Mouse (Mus musculus): ENCODE data around the gene Lpar5. TPM values are rescaled to one million over a fixed set of nuclear protein-coding genes. Genes with fewer than 3 reads are reported as not detected.
A peak's percentile ranks its signal among the peaks of the same experiment; 100 is the strongest.

Lpar5 gene
- total RNA-seq, 1 experiment from 2014 or later, result 3.6 TPM

DNA sequence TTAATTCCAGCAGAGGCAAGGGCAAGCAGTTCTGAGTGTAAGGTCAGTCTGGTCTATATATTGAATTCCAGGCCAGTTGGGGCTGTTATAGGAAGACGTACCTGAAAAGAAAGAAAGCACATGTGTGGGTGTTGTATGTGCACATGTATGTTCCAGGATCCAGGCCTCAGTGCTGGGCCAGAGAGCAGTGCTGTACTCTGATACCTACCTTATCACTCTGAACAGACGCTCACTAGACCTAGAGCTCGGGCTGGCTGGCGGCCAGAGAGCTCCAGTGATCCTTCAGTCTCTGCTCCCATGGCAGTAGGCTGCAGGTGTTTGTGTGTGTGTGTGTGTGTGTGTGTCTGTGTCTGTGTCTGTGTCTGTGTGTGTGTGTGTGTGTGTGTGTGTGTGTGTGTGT lies 36.5 kb downstream of the Lpar5 start:
- no peak for ATAC-seq (replicated peaks; ENCODE audit: insufficient number of reproducible peaks, low FRiP score, low TSS enrichment, poor library complexity, severe bottlenecking)

- no peak for ATAC-seq (replicated peaks; ENCODE audit: insufficient number of reproducible peaks, low FRiP score, low TSS enrichment, poor library complexity, severe bottlenecking)
Measured at GRCm38 (mm10) chr6:125107705-125108104, 40.0 kb downstream of the Lpar5 start.

DNA sequence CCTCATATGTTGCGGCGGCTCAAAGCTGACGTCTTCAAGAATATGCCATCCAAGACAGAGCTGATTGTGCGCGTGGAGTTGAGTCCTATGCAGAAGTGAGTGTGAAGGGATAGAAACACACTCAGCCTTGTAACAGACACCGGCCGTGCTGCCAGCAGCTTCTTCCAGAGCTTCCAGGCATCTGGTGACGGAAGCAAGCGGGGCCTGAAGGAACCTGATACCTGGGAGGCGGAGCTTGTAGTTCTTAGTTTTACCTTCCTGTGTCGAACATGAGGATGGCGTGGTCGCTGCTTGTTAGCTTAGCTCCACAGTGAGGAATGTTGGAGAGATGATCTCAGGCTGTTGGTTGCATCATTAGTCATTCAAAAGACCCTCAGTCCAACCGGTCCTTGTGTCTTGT lies 41.7 kb downstream of the Lpar5 start:
- no peak for ATAC-seq (replicated peaks; ENCODE audit: insufficient number of reproducible peaks, low FRiP score, low TSS enrichment, poor library complexity, severe bottlenecking)

GRCm38 (mm10) chr6:125110927-125111326 lies 43.2 kb downstream of the Lpar5 start:
- no peak for ATAC-seq (replicated peaks; ENCODE audit: insufficient number of reproducible peaks, low FRiP score, low TSS enrichment, poor library complexity, severe bottlenecking)

GRCm38 (mm10) chr6:125112553-125112952 lies 44.8 kb downstream of the Lpar5 start:
- ATAC-seq (replicated peaks; ENCODE audit: insufficient number of reproducible peaks, low FRiP score, low TSS enrichment, poor library complexity, severe bottlenecking), result 0 out of 2 replicates have a peak, but pooled peaks have one; percentile 28

- no peak for ATAC-seq (replicated peaks; ENCODE audit: insufficient number of reproducible peaks, low FRiP score, low TSS enrichment, poor library complexity, severe bottlenecking)
Measured at GRCm38 (mm10) chr6:125119387-125119786, 51.7 kb downstream of the Lpar5 start.

DNA sequence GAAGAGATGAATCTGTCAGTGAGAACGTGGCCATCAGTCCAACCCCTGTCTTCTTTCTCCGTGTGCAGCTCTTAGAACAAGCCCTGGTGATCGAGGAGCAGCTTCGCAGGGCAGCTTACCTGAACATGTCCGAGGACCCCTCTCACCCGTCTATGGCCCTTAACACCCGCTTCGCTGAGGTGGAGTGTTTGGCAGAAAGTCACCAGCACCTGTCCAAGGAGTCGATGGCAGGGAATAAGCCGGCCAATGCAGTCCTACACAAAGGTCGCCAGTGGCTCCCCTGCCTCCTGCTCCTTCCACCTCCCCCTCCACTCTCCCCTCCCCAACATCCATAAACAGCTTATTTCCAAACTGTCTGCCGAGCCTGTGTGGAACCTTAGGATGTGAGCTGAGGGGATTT lies 61.0 kb downstream of the Lpar5 start:
- no peak for ATAC-seq (replicated peaks; ENCODE audit: insufficient number of reproducible peaks, low FRiP score, low TSS enrichment, poor library complexity, severe bottlenecking)

DNA sequence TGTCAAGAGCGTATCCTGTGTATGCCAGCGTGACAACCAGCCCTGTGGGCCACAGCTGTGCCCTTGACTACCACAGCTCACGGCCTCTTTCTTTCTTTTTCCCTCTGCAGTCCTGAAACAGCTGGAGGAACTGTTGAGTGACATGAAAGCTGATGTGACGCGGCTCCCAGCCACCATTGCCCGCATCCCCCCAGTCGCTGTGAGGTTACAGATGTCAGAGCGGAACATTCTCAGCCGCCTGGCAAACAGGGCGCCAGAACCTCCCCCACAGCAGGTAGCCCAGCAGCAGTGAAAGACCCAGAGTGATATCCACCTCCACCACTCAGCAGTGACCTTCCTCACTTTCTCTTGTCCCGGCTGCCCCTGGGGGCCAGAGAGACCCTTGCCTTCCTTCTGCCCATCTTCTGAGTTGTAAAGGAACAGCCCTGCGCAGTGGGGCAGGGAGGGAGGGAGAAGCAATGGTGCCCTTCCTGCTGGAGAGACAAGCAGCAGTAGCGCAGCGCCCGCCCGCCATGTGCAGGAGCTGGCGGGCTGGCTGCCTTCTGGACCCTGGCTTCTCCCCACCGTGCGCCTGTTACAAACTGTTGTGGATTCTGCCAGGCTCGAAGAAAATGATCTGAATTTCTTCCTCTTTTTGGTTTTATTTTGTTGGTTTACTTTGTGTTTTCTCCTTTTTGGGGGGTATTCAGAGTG lies 62.1 kb downstream of the Lpar5 start:
- ATAC-seq (replicated peaks; ENCODE audit: insufficient number of reproducible peaks, low FRiP score, low TSS enrichment, poor library complexity, severe bottlenecking), result no peak

DNA sequence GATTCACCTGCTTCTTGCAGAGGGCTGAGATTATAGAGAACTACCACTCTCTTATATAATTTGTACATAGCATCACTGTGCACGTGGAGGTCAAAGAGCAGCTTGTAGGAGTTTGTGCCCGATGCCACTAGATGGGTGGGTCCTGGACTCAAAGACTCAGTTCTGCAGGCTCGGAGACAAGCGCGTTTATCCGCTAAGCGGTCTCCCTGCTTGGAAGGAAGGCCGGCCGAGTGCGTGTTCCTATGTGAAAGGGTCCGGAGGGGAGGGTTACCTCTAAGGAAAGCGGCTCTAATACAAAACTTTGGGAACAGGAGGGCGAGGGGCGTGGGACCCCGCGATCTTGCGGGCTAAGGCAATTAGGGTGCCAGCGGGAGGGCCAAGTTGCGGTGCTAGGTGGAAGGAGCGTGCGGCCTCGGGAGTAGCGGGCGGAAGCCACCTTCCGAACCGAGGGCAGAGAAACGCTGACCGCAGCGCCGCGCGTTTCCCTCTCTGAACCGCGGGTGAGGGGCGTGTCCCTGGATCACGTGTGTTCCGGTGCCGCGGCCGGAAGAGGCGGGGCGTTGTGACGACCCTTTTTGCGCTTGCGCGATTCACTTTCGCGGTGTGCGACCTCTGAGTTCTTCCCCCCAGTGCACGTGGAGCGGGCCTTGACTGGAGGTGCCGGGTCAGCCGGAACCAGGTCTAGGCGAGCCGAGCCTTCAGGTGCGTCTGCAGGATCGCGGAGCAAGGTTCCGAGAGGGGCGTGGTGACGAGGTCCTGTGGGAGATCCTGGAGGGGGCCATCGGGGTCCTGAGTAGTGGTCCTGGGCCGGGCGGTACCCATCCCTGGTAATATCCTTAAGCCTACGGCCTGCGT lies 63.8 kb downstream of the Lpar5 start, which contains the start of gene Nop2:
TSS of gene Nop2 (plus strand) at position 608 of the 855 bp plus-strand sequence.
- peak; percentile 89 for ATAC-seq (replicated peaks; ENCODE audit: insufficient number of reproducible peaks, low FRiP score, low TSS enrichment, poor library complexity, severe bottlenecking)

Other genes starting within 250 kb of the Lpar5 start
- 34.6 to 45.5 TPM (median 35.5 TPM) in 3 replicates for gene Usp5, start 238.4 kb upstream of the Lpar5 start, total RNA-seq (2017)
- 0.32 to 5.8 TPM in 2 of 3 replicates, not detected in the other for gene Cdca3, start 238.4 kb upstream of the Lpar5 start, total RNA-seq (2017)
- gene Gnb3, start 227.6 kb upstream of the Lpar5 start, total RNA-seq (2017), result 0.19 TPM in 1 of 3 replicates, not detected in the others
- 0.39 TPM in 1 of 3 replicates, not detected in the others for gene P3h3, start 210.2 kb upstream of the Lpar5 start, total RNA-seq (2017)
- gene Gpr162, start 203.9 kb upstream of the Lpar5 start, total RNA-seq (2017), result 0.38 TPM in 1 of 3 replicates, not detected in the others
- 3.1 to 5.2 TPM (median 4.0 TPM) in 3 replicates for gene Cd4, start 179.7 kb upstream of the Lpar5 start, total RNA-seq (2017)
- gene Lag3, start 156.2 kb upstream of the Lpar5 start, total RNA-seq (2017), result 0.68 TPM in 1 of 3 replicates, not detected in the others
- 89.3 to 145 TPM (median 115 TPM) in 3 replicates for gene Ptms, start 147.8 kb upstream of the Lpar5 start, total RNA-seq (2017)
- 46.8 to 65.2 TPM (median 56.4 TPM) in 3 replicates for gene Mlf2, start 136.5 kb upstream of the Lpar5 start, total RNA-seq (2017)
- 7.6 to 25.6 TPM (median 21.5 TPM) in 3 replicates for gene Cops7a, start 102.4 kb upstream of the Lpar5 start, total RNA-seq (2017)
- gene Pianp, start 71.2 kb upstream of the Lpar5 start, total RNA-seq (2017), result not detected in 3 replicates
- 26.0 to 44.7 TPM (median 28.6 TPM) in 3 replicates for gene Zfp384, start 58.8 kb upstream of the Lpar5 start, total RNA-seq (2017)
- 118 to 132 TPM (median 119 TPM) in 3 replicates for gene Ing4, start 28.2 kb upstream of the Lpar5 start, total RNA-seq (2017)
- gene Acrbp, start 18.2 kb upstream of the Lpar5 start, total RNA-seq (2017), result 5.5 to 20.2 TPM (median 8.3 TPM) in 3 replicates
- gene Chd4, start 28.1 kb downstream of the Lpar5 start, total RNA-seq (2017), result 275 to 395 TPM (median 283 TPM) in 3 replicates
- gene Nop2, start 64.0 kb downstream of the Lpar5 start, total RNA-seq (2017), result 15.9 to 23.8 TPM (median 23.2 TPM) in 3 replicates
- 15.5 to 29.7 TPM (median 16.2 TPM) in 3 replicates for gene Iffo1, start 77.3 kb downstream of the Lpar5 start, total RNA-seq (2017)
- gene Gapdh, start 98.5 kb downstream of the Lpar5 start, total RNA-seq (2017), result 353 to 432 TPM (median 359 TPM) in 3 replicates
- 17.6 to 79.8 TPM (median 33.5 TPM) in 3 replicates for gene Ncapd2, start 123.8 kb downstream of the Lpar5 start, total RNA-seq (2017)
- gene Mrpl51, start 123.9 kb downstream of the Lpar5 start, total RNA-seq (2017), result 20.1 to 33.9 TPM (median 25.9 TPM) in 3 replicates
- gene Vamp1, start 147.6 kb downstream of the Lpar5 start, total RNA-seq (2017), result 12.8 to 29.3 TPM (median 15.5 TPM) in 3 replicates
- 32.5 to 50.2 TPM (median 35.0 TPM) in 3 replicates for gene Tapbpl, start 163.9 kb downstream of the Lpar5 start, total RNA-seq (2017)
- gene Cd27, start 169.1 kb downstream of the Lpar5 start, total RNA-seq (2017), result 9.1 to 38.2 TPM (median 26.6 TPM) in 3 replicates
- gene Tuba3a, start 218.1 kb downstream of the Lpar5 start, total RNA-seq (2017), result 0.78 TPM in 1 of 3 replicates, not detected in the others
- gene Ltbr, start 246.0 kb downstream of the Lpar5 start, total RNA-seq (2017), result 29.5 to 47.9 TPM (median 41.2 TPM) in 3 replicates

All from monocyte, adult 5-6 weeks (primary cell).